Mouse (Mus musculus) activated CD4-positive, CD25-positive, alpha-beta regulatory T cell, adult 4 months (primary cell): Measurements from ENCODE around the gene Lamtor2. TPM values are rescaled to one million over a fixed set of nuclear protein-coding genes. Genes with fewer than 3 reads are reported as not detected.

Experiments
- ATAC-seq: one replicate; pipeline ENCODE4 v1.8.0; 2017
- polyA plus RNA-seq, 2 experiments: library from polyadenylated mRNA; unstranded; fragments of 100-300 nt; shearing (Covaris generic); gene quantifications; one replicate each; pipeline ENCODE4 v1.2.1; 2017

Gene Lamtor2
- polyA plus RNA-seq, 2 experiments from 2014 or later = 132 to 197 TPM

GRCm38 (mm10) chr3:88502641-88503504 is 50.0 kb downstream of the Lamtor2 start:
- peak; percentile 87 for ATAC-seq

GRCm38 (mm10) chr3:88502031-88502571 is 50.8 kb downstream of the Lamtor2 start:
- no peak for ATAC-seq

- ATAC-seq = no peak
Observed at GRCm38 (mm10) chr3:88501366-88502030, 51.4 kb downstream of the Lamtor2 start.

GRCm38 (mm10) chr3:88500655-88501365 is 52.1 kb downstream of the Lamtor2 start:
- ATAC-seq = no peak

- ATAC-seq = no peak
Observed at GRCm38 (mm10) chr3:88500087-88500486, 52.8 kb downstream of the Lamtor2 start.

Other genes starting within 250 kb of the Lamtor2 start
- gene Glmp, start 228.1 kb downstream of the Lamtor2 start, polyA plus RNA-seq = 100 to 1,000 TPM; 356 to 375 TPM
- 1 to 10 TPM in 1 of 2 experiments, under 1 TPM in 1; 0.78 to 1.3 TPM for gene Tmem79, start 216.9 kb downstream of the Lamtor2 start, polyA plus RNA-seq
- 10 to 100 TPM; 30.2 to 50.2 TPM for gene Smg5, start 216.8 kb downstream of the Lamtor2 start, polyA plus RNA-seq
- gene Paqr6, start 188.5 kb downstream of the Lamtor2 start, polyA plus RNA-seq = not detected
- not detected for gene Bglap3, start 180.3 kb downstream of the Lamtor2 start, polyA plus RNA-seq
- gene Bglap2, start 174.4 kb downstream of the Lamtor2 start, polyA plus RNA-seq = not detected
- not detected for gene Bglap, start 168.6 kb downstream of the Lamtor2 start, polyA plus RNA-seq
- gene Pmf1, start 142.7 kb downstream of the Lamtor2 start, polyA plus RNA-seq = 10 to 100 TPM; 62.7 to 63.7 TPM
- gene Slc25a44, start 127.9 kb downstream of the Lamtor2 start, polyA plus RNA-seq = 10 to 100 TPM; 12.8 to 16.7 TPM
- 10 to 100 TPM; 31.5 to 44.8 TPM for gene Sema4a, start 91.9 kb downstream of the Lamtor2 start, polyA plus RNA-seq
- 1 to 10 TPM; 4.6 to 6.4 TPM for gene Lmna, start 43.1 kb downstream of the Lamtor2 start, polyA plus RNA-seq
- gene Mex3a, start 20.7 kb downstream of the Lamtor2 start, polyA plus RNA-seq = under 1 TPM; 0.10 to 0.81 TPM
- not detected for gene Rab25, start 4.8 kb downstream of the Lamtor2 start, polyA plus RNA-seq
- 10 to 100 TPM; 10.9 to 14.0 TPM for gene Ubqln4, start 684 bp upstream of the Lamtor2 start, polyA plus RNA-seq
- gene Ssr2, start 22.8 kb upstream of the Lamtor2 start, polyA plus RNA-seq = 100 to 1,000 TPM; 163 to 193 TPM
- 10 to 100 TPM; 45.7 to 54.0 TPM for gene Arhgef2, start 52.9 kb upstream of the Lamtor2 start, polyA plus RNA-seq
- not detected for gene Rxfp4, start 100.1 kb upstream of the Lamtor2 start, polyA plus RNA-seq
- 10 to 100 TPM; 43.2 to 46.4 TPM for gene Khdc4, start 132.7 kb upstream of the Lamtor2 start, polyA plus RNA-seq
- 10 to 100 TPM; 36.5 to 43.2 TPM for gene Rit1, start 163.8 kb upstream of the Lamtor2 start, polyA plus RNA-seq
- 100 to 1,000 TPM in 1 of 2 experiments, 10 to 100 TPM in 1; 95.9 to 102 TPM for gene Syt11, start 222.1 kb upstream of the Lamtor2 start, polyA plus RNA-seq